19 mouse cellular contexts compared by ENCODE assay signal in genomic region chr2:153670111-153670510, GRCm38 (mm10). TPM values are rescaled to one million over a fixed set of nuclear protein-coding genes. Genes with fewer than 3 reads are reported as not detected.
A peak's percentile ranks its signal among the peaks of the same experiment; 100 is the strongest.
DNase-seq lines count a peak whose midpoint lies in the region; ATAC-seq and TF ChIP-seq lines count a peak whose summit lies in the region.
"Had no signal": no experiment of that assay in that cellular context is flagged by ENCODE, and none has a peak within 500 bp of the region (broad histone marks: within the 10 kb centered on the region; RNA-seq: fewer than 3 reads in every experiment).

No protein-coding gene starts in this region.

- no peak overlapping the region for H3K27ac ChIP-seq in gastrocnemius, adult 2 months
- H3K27ac ChIP-seq: embryonic facial prominence, embryonic 12.5 days; hindbrain, embryonic 14.5 days; layer of hippocampus, adult 2 months; limb, embryonic 12.5 days had no signal

- DNase-seq in cerebellum, postnatal 25 days = peak; percentile 26 to 27
- DNase-seq in layer of hippocampus, postnatal 10 days (ENCODE audit: low spot score in 2 of 2) = peak; percentile 19 to 36
- no peak for DNase-seq in layer of hippocampus, adult 9-10 months (ENCODE audit: low spot score)
- peak; percentile 42 to 43 for DNase-seq in right cerebral cortex, postnatal 10 days (ENCODE audit: low spot score in 2 of 2)
- no peak for DNase-seq in right cerebral cortex, postnatal 14 days
- no peak for DNase-seq in gastrocnemius, adult 2 months
- DNase-seq: cerebellum, postnatal 36 days; gastrocnemius, postnatal 10 days; heart, adult 18-20 months; lung, postnatal 36 days; right cerebral cortex, adult 18-20 months had no signal

- no peak for ATAC-seq in cerebellum, adult (ENCODE audit: insufficient number of reproducible peaks, low FRiP score, low TSS enrichment)
- ATAC-seq: intestine, postnatal 0 days had no signal

- no peak for TF ChIP-seq CTCF in gastrocnemius, adult 2 months (IDR thresholded peaks at IDR 0.05)

- intact Hi-C loops in gastrocnemius, adult 2 months (cut with DNase I) = no loop called here

- H3K4me3 ChIP-seq in gastrocnemius, adult 2 months = no peak overlapping the region
- H3K4me3 ChIP-seq: embryonic facial prominence, embryonic 12.5 days; layer of hippocampus, adult 2 months; limb, embryonic 12.5 days had no signal

RNA-seq across cellular contexts. Expression of gene Dnmt3b, which starts 20.9 kb away (rescaled TPM):
- total RNA-seq in layer of hippocampus, postnatal 10 days (2021) = 1 to 10 TPM; 2.3 to 3.0 TPM
- under 1 TPM; 0.56 to 0.89 TPM for total RNA-seq in gastrocnemius, adult 2 months (2021)

RNA-seq across cellular contexts. Expression of gene Dnmt3c, which starts 26.3 kb away (rescaled TPM):
- total RNA-seq in layer of hippocampus, postnatal 10 days (2021) = under 1 TPM in 1 of 2 experiments, not detected in 1; 0.16 TPM
- not detected for total RNA-seq in gastrocnemius, adult 2 months (2021)
- total RNA-seq: gastrocnemius, postnatal 10 days; heart, adult 18-20 months; left cerebral cortex, adult 8-10 months; neutrophil, adult 5-6 weeks had no signal

RNA-seq across cellular contexts. Expression of gene Commd7, which starts 37.5 kb away (rescaled TPM):
- total RNA-seq in layer of hippocampus, postnatal 10 days (2021) = 10 to 100 TPM; 31.2 to 34.2 TPM
- total RNA-seq in gastrocnemius, adult 2 months (2021) = 10 to 100 TPM in 1 of 2 experiments, 1 to 10 TPM in 1; 8.1 to 11.9 TPM

Comparison
In these comparisons a context has a peak if more than half of its experiments do, and no peak if none do; other contexts are left out.
1. DNase-seq: peak in cerebellum, postnatal 25 days (2 of 2), layer of hippocampus, postnatal 10 days (2 of 2) and right cerebral cortex, postnatal 10 days (2 of 2); none in layer of hippocampus, adult 9-10 months (single experiment), right cerebral cortex, postnatal 14 days (single experiment) and gastrocnemius, adult 2 months (single experiment).